Mouse (Mus musculus): ENCODE measurements at regions not wholly inside any gene's neighbourhood (a gene's known extent, or its start where the extent isn't known, plus 50 kb on each side); places are given as distances from the start of the nearest gene placed in this dataset.

DNA sequence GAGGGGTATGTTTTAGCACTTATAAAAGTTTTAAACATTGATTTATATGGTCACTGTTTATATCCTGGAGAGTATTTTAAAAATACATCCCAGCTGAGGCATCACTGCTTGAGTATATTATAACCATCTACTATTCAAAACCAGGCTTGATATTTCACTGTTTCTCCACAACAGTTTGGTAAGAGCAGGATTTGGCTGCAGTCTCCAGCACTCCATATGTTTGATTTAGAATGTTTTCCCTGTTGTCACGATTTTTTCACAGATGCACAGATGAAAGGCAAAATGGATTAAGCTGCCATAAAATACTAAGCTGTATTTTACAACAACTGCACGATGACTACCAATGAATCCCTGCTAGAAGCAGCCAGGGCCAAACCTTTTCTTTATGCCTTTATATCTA is 166.6 kb downstream of the Cox7b2 start:
- in situ Hi-C loops (cut with MboI, MseI) = no loop called here

DNA sequence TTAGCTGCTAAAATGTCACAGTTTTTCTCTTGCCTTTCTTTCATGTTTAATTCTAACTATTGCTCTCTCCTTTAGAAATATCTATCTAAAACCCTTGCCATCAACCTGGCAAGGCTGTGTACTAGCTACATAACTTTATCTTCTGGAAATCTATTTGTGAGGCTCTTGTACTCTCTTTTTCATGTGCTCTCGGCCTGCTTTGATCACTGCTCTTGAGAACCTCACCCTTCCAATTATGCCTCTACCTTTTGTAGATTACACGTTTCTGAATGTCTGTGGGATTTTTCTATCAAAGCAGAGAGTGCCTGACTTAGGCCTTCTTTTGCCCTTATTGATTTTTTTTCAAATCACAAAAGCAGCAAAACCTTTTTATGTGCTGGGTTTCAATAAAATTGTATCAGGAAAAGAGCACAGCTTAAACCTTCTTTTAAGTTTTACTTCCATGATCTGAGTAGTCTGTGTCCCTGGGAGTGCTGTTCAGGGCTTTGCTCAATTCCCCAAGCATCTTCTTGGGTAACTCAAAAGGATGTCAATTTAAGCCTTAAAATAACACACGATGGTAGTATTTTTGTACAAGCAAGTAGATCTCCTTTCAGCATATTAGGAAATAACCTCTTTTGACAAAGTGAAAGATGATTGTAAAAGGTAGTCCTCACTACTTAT is 181.7 kb downstream of the Cox7b2 start:
- in situ Hi-C loops (cut with MboI, MseI) = no loop called here

DNA sequence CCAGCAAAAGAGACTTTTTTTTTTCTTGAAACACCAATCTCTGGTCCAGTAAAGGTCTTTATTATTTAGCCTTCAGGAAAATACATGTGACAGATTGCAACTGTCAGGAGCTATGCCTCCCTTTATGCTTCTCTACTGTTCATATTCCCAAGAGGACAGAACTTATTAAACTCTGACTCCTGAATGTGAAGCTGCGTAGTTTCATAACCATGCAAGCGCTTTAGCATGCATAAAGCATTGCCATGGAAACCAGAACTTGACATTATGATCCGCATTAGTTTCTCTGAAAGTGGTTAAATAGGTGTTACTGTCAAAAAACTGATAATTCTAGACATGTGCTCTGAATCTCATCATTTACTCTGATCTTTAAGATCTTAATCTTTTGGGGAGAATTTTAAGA is 206.5 kb downstream of the Cox7b2 start:
- in situ Hi-C loops (cut with MboI, MseI) = no loop called here

DNA sequence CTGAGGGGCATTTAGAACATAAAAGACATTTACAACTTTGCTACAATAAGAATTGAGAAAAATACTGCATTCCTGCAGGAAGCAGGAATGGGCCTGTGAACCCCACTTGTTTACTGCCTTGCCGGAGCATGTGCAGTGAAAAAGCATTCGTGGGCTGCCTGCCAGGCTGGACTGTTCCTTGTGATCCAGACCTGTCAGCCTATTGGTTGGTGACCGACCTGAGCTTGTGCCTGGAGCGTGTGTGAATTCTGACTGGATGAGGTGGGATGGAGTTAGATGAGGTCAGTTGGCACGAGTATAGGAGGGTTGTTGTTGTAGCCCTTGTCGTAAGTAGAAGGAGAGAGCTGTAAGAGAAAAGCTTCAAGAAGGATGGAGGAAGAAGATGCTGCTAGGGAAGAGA is 213.8 kb upstream of the Gabra2 start:
- in situ Hi-C loops (cut with MboI, MseI) = no loop called here

DNA sequence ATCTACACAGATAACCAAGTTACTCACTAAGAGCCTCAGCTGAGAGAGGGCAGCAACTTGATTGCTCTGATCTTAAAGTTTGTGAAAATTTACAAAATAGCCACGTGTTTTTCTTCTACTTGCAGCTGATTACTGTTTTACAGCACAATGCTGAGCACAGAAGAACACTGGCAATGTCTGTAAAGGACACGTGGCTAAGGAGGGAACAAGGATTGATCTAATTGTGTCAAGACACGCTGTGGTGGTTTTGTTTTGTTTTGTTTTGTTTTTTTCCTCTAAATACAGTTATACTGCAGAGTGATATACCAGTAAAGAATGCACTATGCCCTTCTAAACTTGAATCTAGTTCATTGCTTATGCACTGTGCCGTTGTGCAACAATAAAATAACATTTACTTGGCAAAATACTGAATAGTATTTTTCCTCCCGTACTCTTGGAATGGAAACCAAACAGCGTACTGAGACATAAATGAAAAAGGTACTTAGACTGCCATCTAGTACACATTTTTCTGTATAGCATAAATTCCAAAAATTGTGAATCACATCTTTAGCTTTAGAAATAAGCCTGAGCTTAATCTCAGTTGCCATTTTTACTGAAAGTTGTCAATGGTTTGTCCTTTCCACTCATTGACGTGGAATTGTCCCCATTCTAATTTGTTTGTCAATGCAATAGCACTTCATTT is 166.7 kb upstream of the Gabra2 start:
- in situ Hi-C loops (cut with MboI, MseI) = no loop called here

DNA sequence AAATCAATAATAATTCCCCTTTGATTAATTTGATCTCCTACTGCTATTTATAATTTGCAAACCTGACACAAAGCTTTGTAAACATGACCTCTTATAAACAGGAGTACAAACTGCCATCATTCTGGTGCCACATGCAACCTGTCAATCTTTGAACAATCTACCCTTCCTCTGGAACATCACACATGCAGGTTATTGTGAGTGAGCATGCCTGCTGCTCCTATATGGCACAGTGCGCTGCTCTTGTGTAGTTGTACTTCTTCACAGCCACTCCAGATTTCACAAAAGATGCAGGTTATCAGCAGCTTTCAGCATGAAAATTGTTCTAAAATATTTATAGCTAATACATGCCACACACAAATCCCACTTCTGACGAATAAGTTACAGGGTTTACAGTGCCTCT is 153.6 kb upstream of the Gabra2 start:
- in situ Hi-C loops (cut with MboI, MseI) = no loop called here

DNA sequence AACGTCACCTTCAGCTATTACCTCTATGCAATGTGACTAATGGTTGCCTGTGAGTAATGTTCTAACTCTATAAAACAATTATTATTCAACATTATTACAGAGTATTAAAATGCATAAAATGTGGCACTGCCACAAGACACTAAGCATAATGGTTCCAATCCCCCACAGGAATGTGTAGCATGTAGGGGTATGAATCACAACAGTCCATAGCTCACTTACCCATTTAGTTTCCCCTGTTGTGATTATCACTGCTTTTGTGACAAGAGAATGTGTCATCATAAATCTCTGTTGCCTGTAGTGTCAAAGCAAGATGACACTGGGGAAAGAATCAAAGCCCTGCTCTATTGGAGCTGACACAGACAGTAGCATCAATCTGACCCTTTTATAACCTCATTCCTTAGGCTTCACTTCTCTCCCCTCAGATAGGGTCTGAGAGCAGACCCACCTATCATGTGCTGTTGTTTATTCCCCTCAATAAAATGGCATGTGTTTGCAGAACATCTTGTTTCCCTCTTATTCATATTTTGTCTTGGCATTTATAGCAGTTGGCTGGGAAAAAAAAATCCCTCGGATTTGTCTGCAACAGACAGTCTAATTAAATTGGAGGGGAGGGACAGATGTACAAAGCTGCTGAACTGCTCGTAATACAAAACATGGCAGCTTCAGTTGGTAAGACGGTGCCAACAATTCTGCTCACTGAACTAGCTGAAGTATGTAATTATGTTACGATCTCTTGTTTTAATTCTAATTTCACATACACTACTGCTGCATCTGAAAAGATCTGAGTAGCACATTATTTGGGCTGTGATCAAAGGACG is 152.9 kb upstream of the Gabra2 start:
- in situ Hi-C loops (cut with MboI, MseI) = no loop called here

DNA sequence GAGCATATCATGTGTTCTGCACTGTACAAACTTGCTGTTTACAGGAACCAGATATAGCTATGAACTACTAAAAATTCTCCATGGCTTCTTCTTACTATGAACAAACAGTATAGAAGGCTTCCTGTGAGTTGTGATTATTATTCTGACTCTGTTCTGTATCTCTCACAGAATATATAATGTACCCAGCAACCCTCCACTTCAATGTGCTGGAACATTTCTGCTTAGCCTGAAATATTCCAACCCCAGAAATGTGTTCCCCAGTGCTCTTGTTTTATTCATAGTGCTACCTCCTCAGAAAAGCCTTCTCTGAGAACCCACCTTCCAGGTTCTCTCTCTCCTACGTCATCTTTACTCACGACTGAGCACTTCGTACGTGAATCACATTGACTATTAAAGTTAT is 132.0 kb upstream of the Gabra2 start:
- in situ Hi-C loops (cut with MboI, MseI) = no loop called here

DNA sequence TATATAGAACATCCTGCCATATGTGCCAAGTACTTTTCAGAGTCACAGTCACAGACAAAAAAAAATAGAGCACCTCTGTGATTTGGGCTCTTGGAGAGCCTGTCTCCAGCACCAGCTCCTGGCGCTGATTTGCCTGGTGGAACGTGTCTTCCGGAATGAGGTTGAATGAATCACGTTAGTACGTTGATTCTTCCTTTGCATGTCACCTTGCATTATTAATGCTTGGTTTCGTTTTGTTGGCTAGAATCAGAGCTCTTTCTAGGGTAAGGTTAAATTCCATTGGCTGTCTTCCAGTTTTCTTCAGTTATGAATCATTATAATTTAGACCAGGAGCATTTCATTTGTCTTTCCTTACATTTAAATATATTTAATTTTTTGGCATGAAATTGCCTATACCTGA is 105.2 kb upstream of the Gabra2 start:
- in situ Hi-C loops (cut with MboI, MseI) = loop anchor here in 1 of 2 experiments (10.0 kb wide), 1 partner anchor 46 kb away; no protein-coding TSS in a partner anchor

DNA sequence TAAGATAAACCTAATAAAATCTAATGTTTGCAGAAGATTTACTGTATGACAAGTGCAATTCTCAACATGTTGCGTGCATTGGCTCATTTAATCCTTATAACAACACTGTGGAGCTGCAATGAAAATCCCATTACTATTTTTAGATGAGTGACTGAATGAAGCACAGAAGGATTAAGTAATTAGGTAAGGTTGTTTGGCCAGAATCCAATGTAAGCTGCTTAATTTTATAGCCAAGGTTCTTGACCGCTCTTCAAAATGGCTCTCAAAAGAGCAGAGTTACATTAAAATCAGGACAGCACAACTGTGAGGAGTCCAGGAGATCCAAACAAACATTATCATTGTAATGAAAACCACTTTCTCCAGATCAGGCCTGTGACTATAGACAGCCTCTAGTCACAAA is 81.7 kb upstream of the Gabra2 start:
- in situ Hi-C loops (cut with MboI, MseI) = no loop called here

DNA sequence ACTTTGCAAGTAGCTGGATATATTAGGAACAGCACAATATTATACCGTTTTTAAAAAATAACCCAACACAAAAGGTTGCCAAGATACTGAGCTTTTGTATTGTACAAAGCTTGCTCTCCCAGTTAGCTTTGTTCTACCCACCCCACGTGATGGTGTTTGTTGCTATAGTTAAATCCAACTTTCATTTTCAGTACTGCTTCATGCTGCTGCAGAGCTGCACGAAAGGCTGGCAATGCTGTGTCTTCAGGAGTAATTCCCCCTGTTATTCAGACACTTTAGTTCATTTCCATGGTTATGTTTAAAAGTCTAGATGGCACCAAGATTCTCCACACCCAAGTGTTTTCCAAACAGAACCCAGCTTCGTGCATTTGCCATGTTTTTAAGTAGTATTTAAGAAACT is 74.7 kb upstream of the Gabra2 start:
- in situ Hi-C loops (cut with MboI, MseI) = no loop called here
